Mouse (Mus musculus) thymus, adult 2 months (tissue): ENCODE measurements around the gene Arhgap42.

Experiments used
- CTCF ChIP-seq: fragments of 200-500 bp; IDR thresholded peaks from 2 replicates; pipeline ENCODE4 v1.5.1; 2012; ENCODE audit warnings: mild to moderate bottlenecking, control low read depth, low read length, moderate library complexity, borderline replicate concordance; ENCODE audit not compliant: control insufficient read depth, poor library complexity, insufficient read depth; ENCODE audit errors: extremely low read depth
- POLR2A ChIP-seq: fragments of 200-500 bp; IDR thresholded peaks from 2 replicates; pipeline ENCODE4 v1.6.1; 2012; ENCODE audit warnings: mild to moderate bottlenecking, low read length, control low read depth, moderate library complexity; ENCODE audit not compliant: control insufficient read depth, poor library complexity, insufficient read depth; ENCODE audit errors: extremely low read depth

DNA sequence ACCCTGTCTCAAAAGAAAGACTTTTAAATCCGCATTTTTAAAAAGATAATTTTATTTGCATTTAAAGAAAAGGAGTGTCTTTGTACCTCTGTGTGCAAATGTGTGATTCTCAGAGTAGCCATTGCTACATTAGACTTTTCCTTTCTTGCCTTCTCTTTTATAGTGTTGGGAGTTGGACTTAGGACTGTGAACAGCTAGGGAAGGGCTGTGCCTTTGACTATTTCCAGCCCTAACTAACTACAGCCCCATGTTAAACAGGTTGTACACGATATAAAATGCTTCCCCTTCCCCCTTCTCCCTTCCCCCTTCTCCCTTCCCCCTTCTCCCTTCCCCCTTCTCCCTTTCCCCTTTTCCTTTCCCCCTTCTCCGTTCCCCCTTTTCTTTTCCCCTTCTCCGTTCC, 4.9 kb upstream of the Arhgap42 start:
- TF ChIP-seq CTCF: no peak
- TF ChIP-seq POLR2A: no peak
